Mouse (Mus musculus) limb, embryonic 11.5 days (tissue): Measurements from ENCODE around the gene Dtx2. TPM values are rescaled to one million over a fixed set of nuclear protein-coding genes. Genes with fewer than 3 reads are reported as not detected.
"Not testable (repeated sequence)": the region's sequence is repeated elsewhere in the genome, so short reads cannot be mapped to it uniquely, and the experiment has no call there.

Experiments
- ATAC-seq: fragments of 200-750 bp; cut with Nextera tagmentation; 2 replicates; pipeline ENCODE4 v1.8.0; 2017; ENCODE audit warnings: low read depth; ENCODE audit not compliant: insufficient number of reproducible peaks, low FRiP score, low TSS enrichment
- DNase-seq: peaks from one replicate; pipeline ENCODE4 v3.0.0-alpha.2; 2015; ENCODE audit warnings: low spot score
- H3K27ac ChIP-seq: fragments of 300-500 bp; sonication (generic); replicated peaks from 2 replicates; pipeline ENCODE4 v1.5.1; 2014; ENCODE audit warnings: low read depth, mild to moderate bottlenecking, low read length
- H3K27me3 ChIP-seq: fragments of 300-500 bp; sonication (generic); 2 replicates; pipeline ENCODE4 v1.6.1; 2014; ENCODE audit warnings: mild to moderate bottlenecking, low read length, mixed read lengths; ENCODE audit not compliant: control insufficient read depth, insufficient read depth
- H3K36me3 ChIP-seq: fragments of 300-500 bp; sonication (generic); 2 replicates; pipeline ENCODE4 v1.6.1; 2014; ENCODE audit warnings: mild to moderate bottlenecking, low read length, moderate library complexity, mixed read lengths; ENCODE audit not compliant: control insufficient read depth, insufficient read depth
- H3K4me1 ChIP-seq: fragments of 300-500 bp; sonication (generic); 2 replicates; pipeline ENCODE4 v1.6.1; 2014; ENCODE audit warnings: low read length, mixed read lengths; ENCODE audit not compliant: control insufficient read depth, insufficient read depth
- H3K4me2 ChIP-seq: fragments of 300-500 bp; sonication (generic); 2 replicates; pipeline ENCODE4 v1.6.1; 2014; ENCODE audit warnings: low read depth, mild to moderate bottlenecking, moderate library complexity; ENCODE audit not compliant: severe bottlenecking
- H3K4me3 ChIP-seq: fragments of 300-500 bp; sonication (generic); 2 replicates; pipeline ENCODE4 v1.5.1; 2014; ENCODE audit warnings: low read depth, low read length
- H3K9ac ChIP-seq: fragments of 300-500 bp; sonication (generic); 2 replicates; pipeline ENCODE4 v1.6.1; 2014; ENCODE audit warnings: mild to moderate bottlenecking, low read length
- H3K9me3 ChIP-seq: fragments of 300-500 bp; sonication (generic); 2 replicates; pipeline ENCODE4 v1.6.1; 2016; ENCODE audit warnings: low read length; ENCODE audit not compliant: control insufficient read depth
- WGBS: fragments of 180-500 bp; shearing (Covaris S2); extraction: QIAGEN DNeasy Blood & Tissue Kit; methylation state at CpG from one replicate; pipeline ENCODE4 v1.1.7; 2014; 5-methylcytosine and 5-hydroxymethylcytosine counted together
- polyA plus RNA-seq: library from polyadenylated mRNA; unstranded; fragments of >200 nt; fragmentation: Nextera tagmentation; extraction: Ambion mirVana; gene quantifications from 2 replicates; pipeline ENCODE4 v1.2.1, GENCODE M21; 2014

The Dtx2 gene
- polyA plus RNA-seq, 1 experiment from 2014 or later: 32.3 TPM

DNA sequence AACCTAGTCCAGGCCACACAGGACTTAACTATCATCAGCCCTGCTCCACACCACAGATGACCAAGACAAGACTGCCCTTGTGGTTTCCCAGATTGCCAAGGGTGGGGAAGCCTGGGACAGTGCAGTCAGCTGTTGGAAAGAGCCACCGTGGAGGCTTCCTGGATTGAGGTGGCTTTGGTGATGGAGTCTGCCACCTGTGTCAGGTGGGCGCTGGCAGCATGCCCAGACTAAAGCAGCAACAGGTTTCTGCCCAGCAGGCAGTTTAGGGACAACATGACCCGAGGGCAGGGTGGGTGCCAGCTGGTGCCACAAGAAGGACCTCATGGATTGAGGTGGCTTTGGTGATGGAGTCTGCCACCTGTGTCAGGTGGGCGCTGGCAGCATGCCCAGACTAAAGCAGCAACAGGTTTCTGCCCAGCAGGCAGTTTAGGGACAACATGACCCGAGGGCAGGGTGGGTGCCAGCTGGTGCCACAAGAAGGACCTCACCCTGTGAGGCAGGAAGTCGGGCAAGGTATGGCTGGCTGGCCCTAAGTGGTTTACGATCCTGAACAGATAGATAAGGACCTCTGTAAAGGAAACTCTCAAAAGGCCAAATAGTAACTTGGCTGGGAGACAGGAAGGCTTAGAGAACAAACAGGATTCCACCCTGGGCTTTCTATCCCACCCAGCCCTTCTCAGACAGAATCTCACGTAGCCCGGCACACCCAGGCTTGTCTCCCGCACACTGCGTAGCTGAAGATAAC, 72.0 kb downstream of the Dtx2 start:
- not testable (repeated sequence) for H3K9ac ChIP-seq, DNase-seq, H3K4me1 ChIP-seq, H3K27ac ChIP-seq, H3K9me3 ChIP-seq, ATAC-seq, H3K4me2 ChIP-seq, H3K27me3 ChIP-seq, H3K4me3 ChIP-seq, H3K36me3 ChIP-seq
- 75% methylated on average over 11 of the region's 11 CpGs for whole genome bisulfite sequencing

- whole genome bisulfite sequencing: 73% methylated on average over 2 of the region's 2 CpGs
Observed at GRCm38 (mm10) chr5:136069411-136069810, 74.8 kb downstream of the Dtx2 start.

GRCm38 (mm10) chr5:136073051-136073450, 78.5 kb downstream of the Dtx2 start:
- no peak for DNase-seq
- 76% methylated on average over 6 of the region's 6 CpGs for WGBS
- Histone ChIP-seq H3K9me3 (no peaks in the 10 kb centered on the region), H3K4me1 (no peaks in the 10 kb centered on the region), H3K4me3 (no peak overlapping the region), H3K4me2 (no peak overlapping the region), H3K9ac (no peak overlapping the region), H3K27me3 (no peaks in the 10 kb centered on the region), H3K36me3 (no peaks in the 10 kb centered on the region), H3K27ac (no peak overlapping the region)
- no peak for ATAC-seq

More at GRCm38 (mm10) chr5:136069411-136069810, 74.8 kb downstream of the Dtx2 start:
- no peak for ATAC-seq
- H3K27ac ChIP-seq: no peak overlapping the region
- no peak overlapping the region for H3K4me3 ChIP-seq
- no peaks in the 10 kb centered on the region for H3K9me3 ChIP-seq
- no peaks in the 10 kb centered on the region for H3K36me3 ChIP-seq
- H3K4me2 ChIP-seq: no peak overlapping the region
- no peaks in the 10 kb centered on the region for H3K4me1 ChIP-seq
- no peak overlapping the region for H3K9ac ChIP-seq
- DNase-seq: no peak
- H3K27me3 ChIP-seq: no peaks in the 10 kb centered on the region

GRCm38 (mm10) chr5:136073526-136073925, 78.9 kb downstream of the Dtx2 start:
- Histone ChIP-seq H3K9me3 (no peaks in the 10 kb centered on the region), H3K27ac (no peak overlapping the region), H3K27me3 (no peaks in the 10 kb centered on the region), H3K4me2 (no peak overlapping the region), H3K36me3 (no peaks in the 10 kb centered on the region), H3K4me3 (no peak overlapping the region), H3K9ac (no peak overlapping the region), H3K4me1 (no peaks in the 10 kb centered on the region)
- no peak for ATAC-seq
- DNase-seq: no peak
- 69% methylated on average over 11 of the region's 11 CpGs for WGBS

DNA sequence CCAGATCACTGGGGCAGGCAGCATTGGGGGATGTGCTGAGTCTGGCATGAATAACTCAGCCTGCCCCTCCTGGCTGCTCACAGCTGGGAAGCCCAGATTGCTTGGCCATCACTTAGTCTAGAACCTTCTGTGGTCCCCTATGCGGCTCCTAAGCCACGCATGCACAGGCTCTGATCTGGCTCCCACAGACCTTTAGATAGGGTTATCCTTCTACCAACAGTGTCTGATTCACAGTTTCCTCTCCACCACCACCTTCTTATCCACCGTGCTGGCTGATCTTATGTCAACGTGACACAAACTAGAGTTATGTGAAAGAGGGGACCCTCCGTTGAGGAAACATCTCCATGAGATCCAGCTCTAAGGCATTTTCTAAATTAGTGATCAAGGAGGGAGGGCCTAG, 80.5 kb downstream of the Dtx2 start:
- Histone ChIP-seq H3K4me2 (no peak overlapping the region), H3K9me3 (no peaks in the 10 kb centered on the region), H3K27me3 (no peaks in the 10 kb centered on the region), H3K4me3 (no peak overlapping the region), H3K36me3 (no peaks in the 10 kb centered on the region), H3K4me1 (no peaks in the 10 kb centered on the region), H3K27ac (no peak overlapping the region), H3K9ac (no peak overlapping the region)
- 93% methylated on average over 5 of the region's 5 CpGs for WGBS
- DNase-seq: no peak
- no peak for ATAC-seq

DNA sequence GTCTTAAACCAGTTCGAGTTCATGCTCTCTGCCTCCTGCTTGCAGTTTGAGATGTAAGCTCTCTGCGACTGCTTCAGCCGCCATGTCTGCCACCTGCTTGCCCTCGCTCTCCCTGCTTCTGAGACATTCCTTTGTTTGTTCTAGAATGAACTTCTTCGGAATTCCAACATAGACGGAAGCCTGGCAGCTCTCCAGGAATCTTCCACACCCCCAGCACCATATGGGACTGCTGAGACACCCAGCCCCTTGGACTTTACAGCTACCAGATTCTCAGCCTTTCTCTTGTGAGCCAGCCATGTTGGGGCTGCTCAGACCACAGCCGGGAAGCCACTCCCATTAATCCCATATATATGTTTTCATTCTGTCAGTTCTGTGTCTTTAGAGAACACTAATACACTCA, 81.7 kb downstream of the Dtx2 start:
- ATAC-seq: no peak
- Histone ChIP-seq H3K36me3 (no peaks in the 10 kb centered on the region), H3K4me3 (no peak overlapping the region), H3K9me3 (no peaks in the 10 kb centered on the region), H3K27ac (no peak overlapping the region), H3K9ac (no peak overlapping the region), H3K27me3 (no peaks in the 10 kb centered on the region), H3K4me2 (no peak overlapping the region), H3K4me1 (no peaks in the 10 kb centered on the region)
- 71% methylated on average over 7 of the region's 7 CpGs for WGBS
- no peak for DNase-seq

GRCm38 (mm10) chr5:136077001-136077550, 82.5 kb downstream of the Dtx2 start:
- no peak overlapping the region for H3K4me2 ChIP-seq
- H3K9ac ChIP-seq: no peak overlapping the region
- no peak overlapping the region for H3K4me3 ChIP-seq
- DNase-seq (no peak), ATAC-seq (no peak)
- no peak overlapping the region for H3K27ac ChIP-seq
- H3K4me1 ChIP-seq: no peaks in the 10 kb centered on the region
- H3K9me3 ChIP-seq: no peaks in the 10 kb centered on the region
- 91% methylated on average over 9 of the region's 9 CpGs for WGBS
- H3K27me3 ChIP-seq: no peaks in the 10 kb centered on the region
- H3K36me3 ChIP-seq: no peaks in the 10 kb centered on the region

- WGBS: 87% methylated on average over 5 of the region's 5 CpGs
- DNase-seq (no peak), ATAC-seq (no peak)
- Histone ChIP-seq H3K36me3 (no peaks in the 10 kb centered on the region), H3K4me1 (no peaks in the 10 kb centered on the region), H3K27ac (no peak overlapping the region), H3K4me2 (no peak overlapping the region), H3K27me3 (no peaks in the 10 kb centered on the region), H3K4me3 (no peak overlapping the region), H3K9ac (no peak overlapping the region), H3K9me3 (no peaks in the 10 kb centered on the region)
Observed at GRCm38 (mm10) chr5:136078136-136078535, 83.5 kb downstream of the Dtx2 start.
